Mouse (Mus musculus) E14TG2a.4 (cell line): Measurements from ENCODE around the gene Enc1.

Experiments used
- CTCF ChIP-seq: conservative IDR thresholded peaks from 2 replicates; pipeline ENCODE4 v1.5.1; 2014; ENCODE audit warnings: low read length
- NANOG ChIP-seq: IDR thresholded peaks from 2 replicates; pipeline ENCODE4 v1.6.1; 2014; ENCODE audit warnings: borderline replicate concordance, low read length, mixed read lengths
- POU5F1 ChIP-seq: IDR thresholded peaks from 2 replicates; pipeline ENCODE4 v1.6.1; 2014; ENCODE audit warnings: low read length, borderline replicate concordance

DNA sequence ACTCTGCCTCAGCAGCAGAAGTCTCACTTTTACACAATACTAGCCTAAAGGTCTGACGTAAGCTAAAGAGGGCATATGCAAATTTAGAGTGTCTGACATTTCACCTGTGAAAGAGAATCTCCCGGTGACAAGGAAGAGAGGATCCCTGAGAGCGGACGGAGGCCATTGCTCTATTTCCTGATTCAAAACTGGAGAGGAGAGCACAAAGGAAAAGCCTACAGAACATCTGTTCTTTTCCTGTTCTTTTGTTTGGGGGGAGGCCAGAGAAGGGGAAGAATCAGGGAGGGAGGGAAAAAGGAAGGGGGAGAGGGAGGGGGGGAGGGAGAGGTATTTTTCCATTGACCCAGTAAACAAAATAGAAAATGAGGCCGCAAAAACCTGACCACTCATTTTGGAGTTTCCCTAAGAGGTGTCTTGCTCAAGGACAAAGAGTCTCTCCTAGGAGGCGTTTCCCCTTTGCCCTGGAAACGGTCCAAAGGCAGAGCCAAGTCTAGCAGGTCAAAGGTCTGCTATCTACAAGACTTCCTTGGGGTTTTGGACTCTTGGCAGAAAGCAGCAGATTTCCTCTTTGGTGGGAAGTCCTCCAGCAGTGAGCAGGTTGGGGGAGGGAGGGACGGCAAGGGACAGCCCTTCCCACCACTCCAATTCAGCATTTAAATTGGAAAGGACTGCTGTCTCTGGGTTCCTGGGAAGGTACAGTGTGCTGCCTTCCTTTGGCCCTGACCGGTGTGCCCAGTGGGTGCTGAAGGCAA is 54.4 kb downstream of the Enc1 start:
- TF ChIP-seq CTCF, result no peak
- TF ChIP-seq NANOG, result no peak
- TF ChIP-seq POU5F1, result no peak
